Mouse (Mus musculus): ENCODE data around the gene Obscn. TPM values are rescaled to one million over a fixed set of nuclear protein-coding genes. Genes with fewer than 3 reads are reported as not detected.

The Obscn gene
- total and polyA plus RNA-seq, 2 experiments from 2014 or later = 107 to 245 TPM

DNA sequence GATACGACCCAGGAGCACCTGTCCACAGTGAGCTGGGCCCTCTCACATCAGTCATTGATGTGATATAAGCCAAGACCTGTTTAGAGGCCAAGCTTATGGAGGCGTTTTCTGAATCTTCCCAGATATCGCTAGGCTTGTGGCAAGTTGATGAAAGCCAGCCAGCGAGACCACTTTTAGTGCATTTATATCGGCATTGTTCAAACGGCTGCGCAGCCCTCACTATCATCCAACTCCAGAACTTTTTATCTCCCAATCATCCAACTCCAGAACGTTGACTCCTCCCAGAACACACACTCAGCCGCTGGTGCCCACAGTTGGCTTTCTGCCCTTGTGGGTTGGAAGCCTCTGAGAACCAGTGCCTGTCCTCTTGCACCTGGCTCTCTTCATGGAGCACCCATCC, 28.2 kb upstream of the Obscn start:
- H3K4me2 ChIP-seq (ENCODE audit: low read depth, low read length) = peak overlapping the region; percentile 55; the same call in 1 of the 2 replicates
- no peaks in the 10 kb centered on the region for H3K9me3 ChIP-seq (replicated peaks; ENCODE audit: control insufficient read depth, low read length)
- no peak for TF ChIP-seq CTCF (IDR thresholded peaks at IDR 0.05; ENCODE audit: low read depth)
- no peak for TF ChIP-seq EP300 (IDR thresholded peaks at IDR 0.05; ENCODE audit: low read depth)
- H3K36me3 ChIP-seq (replicated peaks; ENCODE audit: control insufficient read depth, insufficient read depth, low read length) = 0 out of 2 replicates have a peak, but pooled peaks cover 3% of the 10 kb centered on the region
- peak overlapping the region; percentile 100 for H3K27ac ChIP-seq (ENCODE audit: low read depth)
- ATAC-seq (ENCODE audit: insufficient read depth, low read depth) (no peak), DNase-seq (ENCODE audit: low spot score) (no peak)
- no peak overlapping the region for H3K9ac ChIP-seq (replicated peaks; ENCODE audit: low read depth, low read length)
- H3K4me1 ChIP-seq (ENCODE audit: control insufficient read depth, insufficient read depth) = peaks cover 21% of the 10 kb centered on the region
- WGBS = 48% methylated on average over 9 of the region's 9 CpGs
- H3K27me3 ChIP-seq (ENCODE audit: control insufficient read depth, insufficient read depth, low read length) = no peaks in the 10 kb centered on the region
- peak overlapping the region; percentile 69; the same call in 1 of the 2 replicates for H3K4me3 ChIP-seq (ENCODE audit: low read depth, low read length)

GRCm38 (mm10) chr11:59163255-59164236, 27.3 kb upstream of the Obscn start, which contains the start of gene Iba57:
Gene Iba57 (minus strand): TSS chr11:59163739.
- peak within 1 kb of the TSS; percentile 55 for H3K4me2 ChIP-seq (ENCODE audit: low read depth, low read length)

DNA sequence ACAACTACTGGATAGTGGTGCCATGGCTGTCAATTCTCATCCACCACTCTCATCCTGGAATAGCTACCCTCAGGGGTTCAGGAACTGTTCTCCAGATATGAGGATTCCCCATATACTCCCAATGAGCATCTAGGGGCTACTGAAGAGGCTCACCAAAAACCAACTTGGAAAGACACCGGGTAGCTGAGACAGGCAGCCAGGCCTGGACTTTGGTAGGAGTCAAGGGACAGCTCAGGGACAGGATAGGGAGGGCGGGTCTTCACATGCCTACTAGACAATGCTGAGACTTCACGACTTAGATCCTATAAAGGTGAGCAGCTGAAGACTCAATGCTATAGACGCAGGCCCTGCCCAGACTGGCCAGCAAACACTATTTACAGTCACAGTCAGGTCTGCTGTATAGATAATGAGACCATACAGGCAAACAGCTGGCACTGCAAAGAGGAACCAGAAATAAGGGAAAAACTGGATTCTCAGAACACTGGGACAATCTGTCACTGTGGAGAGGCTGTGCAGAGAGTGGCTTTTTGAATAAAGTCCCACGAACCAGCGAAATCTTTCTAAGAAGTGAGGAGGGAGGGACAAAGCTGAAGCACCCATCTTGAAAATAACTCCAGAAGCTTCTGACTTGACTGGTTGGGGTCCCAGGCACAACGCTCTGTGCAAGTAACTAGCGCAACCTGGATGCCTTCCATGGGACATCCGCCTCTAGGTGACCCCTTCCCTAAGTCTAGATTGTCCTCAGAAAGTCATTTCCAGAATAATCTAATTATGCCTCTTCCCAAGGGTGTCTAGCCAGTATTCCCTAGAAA, 26.4 kb upstream of the Obscn start:
- no peak; the same call in 1 of the 2 replicates for ATAC-seq (ENCODE audit: insufficient read depth, low read depth)

More at GRCm38 (mm10) chr11:59163255-59164236, 27.3 kb upstream of the Obscn start, which contains the start of gene Iba57:
- TF ChIP-seq EP300 (IDR thresholded peaks at IDR 0.05; ENCODE audit: low read depth) (peak; percentile 49; the same call in 1 of the 2 replicates), CTCF (IDR thresholded peaks at IDR 0.05; ENCODE audit: low read depth) (peak; percentile 14; the same call in 1 of the 2 replicates)
- peak within 1 kb of the TSS; percentile 100 for H3K27ac ChIP-seq (ENCODE audit: low read depth)
- peak within 1 kb of the TSS; percentile 59 for H3K9ac ChIP-seq (replicated peaks; ENCODE audit: low read depth, low read length)
- ATAC-seq (ENCODE audit: insufficient read depth, low read depth) (peak; percentile 95), DNase-seq (ENCODE audit: low spot score) (peak; percentile 98)
- 2% methylated on average over 68 of the region's 68 CpGs for WGBS
- peak within 1 kb of the TSS; percentile 69 for H3K4me3 ChIP-seq (ENCODE audit: low read depth, low read length)
- 0 out of 2 replicates have a peak, but pooled peaks cover 3% of the 10 kb centered on the region for H3K36me3 ChIP-seq (replicated peaks; ENCODE audit: control insufficient read depth, insufficient read depth, low read length)
- H3K4me1 ChIP-seq (ENCODE audit: control insufficient read depth, insufficient read depth) = peaks cover 21% of the 10 kb centered on the region
- H3K9me3 ChIP-seq (replicated peaks; ENCODE audit: control insufficient read depth, low read length) = no peaks in the 10 kb centered on the region
- H3K27me3 ChIP-seq (ENCODE audit: control insufficient read depth, insufficient read depth, low read length) = no peaks in the 10 kb centered on the region

DNA sequence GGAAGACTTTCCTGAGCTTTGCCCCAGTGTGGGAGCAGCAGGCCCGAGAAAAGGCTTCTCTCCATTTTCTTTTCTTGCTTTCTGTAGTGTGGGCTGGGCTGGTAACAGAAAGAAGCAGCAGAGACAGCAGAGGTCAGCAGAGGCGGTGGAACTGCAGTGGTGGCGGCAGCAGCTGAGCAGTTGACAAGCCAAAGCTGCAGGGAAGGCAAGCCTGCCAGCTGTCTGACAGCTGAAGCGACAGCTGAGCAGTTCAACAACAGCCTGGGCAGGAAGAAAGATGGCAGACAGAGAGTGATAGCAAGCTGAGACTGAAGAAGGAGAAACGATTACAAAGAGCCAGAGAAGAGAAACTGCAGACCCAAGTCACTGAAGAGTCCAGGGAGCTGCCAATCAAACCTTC, 25.2 kb upstream of the Obscn start:
- Histone ChIP-seq H3K4me3 (ENCODE audit: low read depth, low read length) (no peak overlapping the region), H3K36me3 (replicated peaks; ENCODE audit: control insufficient read depth, insufficient read depth, low read length) (peaks cover 17% of the 10 kb centered on the region), H3K9me3 (replicated peaks; ENCODE audit: control insufficient read depth, low read length) (no peaks in the 10 kb centered on the region), H3K4me1 (ENCODE audit: control insufficient read depth, insufficient read depth) (peaks cover 21% of the 10 kb centered on the region), H3K27me3 (ENCODE audit: control insufficient read depth, insufficient read depth, low read length) (no peaks in the 10 kb centered on the region), H3K9ac (replicated peaks; ENCODE audit: low read depth, low read length) (no peak overlapping the region), H3K27ac (ENCODE audit: low read depth) (peak overlapping the region; percentile 65), H3K4me2 (ENCODE audit: low read depth, low read length) (no peak overlapping the region)
- ATAC-seq (ENCODE audit: insufficient read depth, low read depth) (no peak), DNase-seq (ENCODE audit: low spot score) (peak; percentile 66)
- 29% methylated on average over 5 of the region's 5 CpGs for WGBS
- TF ChIP-seq CTCF (IDR thresholded peaks at IDR 0.05; ENCODE audit: low read depth) (peak; percentile 35), EP300 (IDR thresholded peaks at IDR 0.05; ENCODE audit: low read depth) (0 out of 2 replicates have a peak, but pooled peaks have one; percentile 45)

More for the DNA sequence above, 26.4 kb upstream of the Obscn start:
- peak; percentile 28 for DNase-seq (ENCODE audit: low spot score)
- 48% methylated on average over 9 of the region's 9 CpGs for WGBS
- Histone ChIP-seq H3K4me2 (ENCODE audit: low read depth, low read length) (peak overlapping the region; percentile 55), H3K27me3 (ENCODE audit: control insufficient read depth, insufficient read depth, low read length) (no peaks in the 10 kb centered on the region), H3K4me3 (ENCODE audit: low read depth, low read length) (peak overlapping the region; percentile 69), H3K4me1 (ENCODE audit: control insufficient read depth, insufficient read depth) (peaks cover 21% of the 10 kb centered on the region), H3K9me3 (replicated peaks; ENCODE audit: control insufficient read depth, low read length) (no peaks in the 10 kb centered on the region), H3K9ac (replicated peaks; ENCODE audit: low read depth, low read length) (0 out of 2 replicates have a peak overlapping the region, but pooled peaks have one; percentile 59), H3K36me3 (replicated peaks; ENCODE audit: control insufficient read depth, insufficient read depth, low read length) (peaks cover 11% of the 10 kb centered on the region), H3K27ac (ENCODE audit: low read depth) (peak overlapping the region; percentile 100)
- TF ChIP-seq EP300 (IDR thresholded peaks at IDR 0.05; ENCODE audit: low read depth) (no peak), CTCF (IDR thresholded peaks at IDR 0.05; ENCODE audit: low read depth) (no peak)

- ATAC-seq (ENCODE audit: insufficient read depth, low read depth) = no peak
- no peak for TF ChIP-seq EP300 (IDR thresholded peaks at IDR 0.05; ENCODE audit: low read depth)
- TF ChIP-seq CTCF (IDR thresholded peaks at IDR 0.05; ENCODE audit: low read depth) = no peak
These were observed 23.4 kb upstream of the Obscn start for GRCm38 (mm10) chr11:59159558-59159957.

More at GRCm38 (mm10) chr11:59159558-59159957, 23.4 kb upstream of the Obscn start:
- Histone ChIP-seq H3K9ac (replicated peaks; ENCODE audit: low read depth, low read length) (no peak overlapping the region), H3K9me3 (replicated peaks; ENCODE audit: control insufficient read depth, low read length) (no peaks in the 10 kb centered on the region), H3K27ac (ENCODE audit: low read depth) (no peak overlapping the region), H3K4me3 (ENCODE audit: low read depth, low read length) (no peak overlapping the region), H3K36me3 (replicated peaks; ENCODE audit: control insufficient read depth, insufficient read depth, low read length) (peaks cover 24% of the 10 kb centered on the region), H3K4me2 (ENCODE audit: low read depth, low read length) (no peak overlapping the region), H3K4me1 (ENCODE audit: control insufficient read depth, insufficient read depth) (peaks cover 19% of the 10 kb centered on the region), H3K27me3 (ENCODE audit: control insufficient read depth, insufficient read depth, low read length) (no peaks in the 10 kb centered on the region)
- no peak for DNase-seq (ENCODE audit: low spot score)
- WGBS = 89% methylated on average over 4 of the region's 4 CpGs

All from heart, postnatal 0 days (tissue).